Mouse (Mus musculus) ES-E14 (cell line): ENCODE measurements around the gene Notum.

Source experiments
- CHD2 ChIP-seq: IDR thresholded peaks from 2 replicates; pipeline ENCODE4 v1.6.1; 2014; ENCODE audit warnings: mild to moderate bottlenecking, low read depth, low read length, inconsistent platforms
- MAFK ChIP-seq: IDR thresholded peaks from 2 replicates; pipeline ENCODE4 v1.6.1; 2014; ENCODE audit warnings: mild to moderate bottlenecking, low read depth, low read length, inconsistent platforms; ENCODE audit not compliant: insufficient read depth
- ZNF384 ChIP-seq: IDR thresholded peaks from 2 replicates; pipeline ENCODE4 v1.6.1; 2012; ENCODE audit warnings: low read depth, low read length, inconsistent platforms

DNA sequence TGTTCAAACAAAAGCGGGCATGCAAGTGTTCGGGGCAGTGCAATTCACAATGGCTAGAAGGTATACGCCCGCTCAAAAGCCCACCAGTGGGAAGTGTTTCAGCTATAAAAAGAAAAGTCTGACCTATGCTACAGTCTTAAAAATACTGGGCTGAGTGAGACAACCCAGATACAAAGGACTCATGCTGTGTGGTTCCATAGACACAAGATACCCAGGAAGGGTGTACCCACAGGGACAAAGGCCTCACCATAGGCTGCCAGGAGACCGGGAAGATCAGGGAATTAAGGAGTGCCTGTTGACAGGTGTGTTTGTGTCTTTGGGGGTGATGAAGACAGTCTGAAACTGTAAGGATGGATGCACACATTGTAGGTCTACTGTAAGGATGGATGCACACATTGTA is 2.7 kb upstream of the Notum start:
- TF ChIP-seq MAFK (no peak), ZNF384 (no peak), CHD2 (peak; percentile 48)
